Mouse (Mus musculus) lung, embryonic 14.5 days (tissue): ENCODE measurements around the gene Nr4a3. TPM values are rescaled to one million over a fixed set of nuclear protein-coding genes. Genes with fewer than 3 reads are reported as not detected.

Experiments used
- ATAC-seq: fragments of 200-750 bp; cut with Nextera tagmentation; 2 replicates; pipeline ENCODE4 v1.8.0; 2017; ENCODE audit warnings: mild to moderate bottlenecking, moderate TSS enrichment, moderate library complexity; ENCODE audit not compliant: insufficient read depth
- DNase-seq: peaks from one replicate; pipeline ENCODE4 v3.0.0-alpha.2; 2015
- H3K27ac ChIP-seq: fragments of 300-500 bp; sonication (generic); 2 replicates; pipeline ENCODE4 v1.5.1; 2014; ENCODE audit warnings: low read depth, mild to moderate bottlenecking, moderate library complexity
- H3K27me3 ChIP-seq: fragments of 300-500 bp; sonication (generic); 2 replicates; pipeline ENCODE4 v1.6.1; 2014; ENCODE audit warnings: low read length, control low read depth; ENCODE audit not compliant: insufficient read depth
- H3K36me3 ChIP-seq: fragments of 300-500 bp; sonication (generic); 2 replicates; pipeline ENCODE4 v1.6.1; 2014; ENCODE audit warnings: control low read depth; ENCODE audit not compliant: insufficient read depth
- H3K4me1 ChIP-seq: fragments of 300-500 bp; sonication (generic); 2 replicates; pipeline ENCODE4 v1.6.1; 2014; ENCODE audit warnings: antibody characterized with exemption, control low read depth; ENCODE audit not compliant: insufficient read depth
- H3K4me2 ChIP-seq: fragments of 300-500 bp; sonication (generic); 2 replicates; pipeline ENCODE4 v1.6.1; 2014; ENCODE audit warnings: mild to moderate bottlenecking
- H3K4me3 ChIP-seq: fragments of 300-500 bp; sonication (generic); 2 replicates; pipeline ENCODE4 v1.5.1; 2014; ENCODE audit warnings: low read depth, low read length
- H3K9ac ChIP-seq: fragments of 300-500 bp; sonication (generic); 2 replicates; pipeline ENCODE4 v1.6.1; 2014
- H3K9me3 ChIP-seq: fragments of 300-500 bp; sonication (generic); 2 replicates; pipeline ENCODE4 v1.6.1; 2016; ENCODE audit warnings: low read depth, low read length, control low read depth
- CTCF ChIP-seq: IDR thresholded peaks from 2 replicates; pipeline ENCODE4 v1.5.1; 2016; ENCODE audit warnings: antibody characterized with exemption, low read depth
- WGBS: fragments of 180-500 bp; shearing (Covaris S2); extraction: QIAGEN DNeasy Blood & Tissue Kit; methylation state at CpG from one replicate; pipeline ENCODE4 v1.1.7; 2014; 5-methylcytosine and 5-hydroxymethylcytosine counted together
- polyA plus RNA-seq: library from polyadenylated mRNA; unstranded; fragments of >200 nt; fragmentation: Nextera tagmentation; extraction: Ambion mirVana; gene quantifications from 2 replicates; pipeline ENCODE4 v1.2.1, GENCODE M21; 2014

Gene Nr4a3
- polyA plus RNA-seq, 1 experiment from 2014 or later: 0.22 TPM

- Histone ChIP-seq H3K27me3 (no peaks in the 10 kb centered on the region), H3K4me2 (no peak overlapping the region), H3K4me1 (no peaks in the 10 kb centered on the region), H3K36me3 (no peaks in the 10 kb centered on the region), H3K9me3 (no peaks in the 10 kb centered on the region), H3K9ac (no peak overlapping the region), H3K27ac (no peak overlapping the region), H3K4me3 (no peak overlapping the region)
- WGBS: 59% methylated on average over 7 of the region's 7 CpGs
- no peak for DNase-seq
- no peak for ATAC-seq
- TF ChIP-seq CTCF: no peak
Observed at GRCm38 (mm10) chr4:48069111-48069510, 24.2 kb downstream of the Nr4a3 start.

GRCm38 (mm10) chr4:48072006-48072405 is 27.1 kb downstream of the Nr4a3 start:
- WGBS: 55% methylated on average over 3 of the region's 3 CpGs
- no peak for DNase-seq

GRCm38 (mm10) chr4:48073325-48073724 is 28.4 kb downstream of the Nr4a3 start:
- H3K36me3 ChIP-seq: no peaks in the 10 kb centered on the region
- no peak for ATAC-seq
- no peak for DNase-seq
- H3K4me1 ChIP-seq: peaks cover 3% of the 10 kb centered on the region; the same call in 1 of the 2 replicates
- no peak overlapping the region for H3K9ac ChIP-seq
- H3K27ac ChIP-seq: no peak overlapping the region
- no peak overlapping the region for H3K4me3 ChIP-seq
- no peaks in the 10 kb centered on the region for H3K27me3 ChIP-seq
- WGBS: 91% methylated on average over 6 of the region's 6 CpGs
- TF ChIP-seq CTCF: no peak
- H3K4me2 ChIP-seq: no peak overlapping the region
- H3K9me3 ChIP-seq: no peaks in the 10 kb centered on the region

More at GRCm38 (mm10) chr4:48072006-48072405, 27.1 kb downstream of the Nr4a3 start:
- H3K9ac ChIP-seq: no peak overlapping the region
- no peak overlapping the region for H3K4me2 ChIP-seq
- no peak overlapping the region for H3K4me3 ChIP-seq
- TF ChIP-seq CTCF: no peak
- H3K4me1 ChIP-seq: no peaks in the 10 kb centered on the region
- H3K27me3 ChIP-seq: no peaks in the 10 kb centered on the region
- no peaks in the 10 kb centered on the region for H3K36me3 ChIP-seq
- H3K9me3 ChIP-seq: no peaks in the 10 kb centered on the region
- ATAC-seq: no peak
- no peak overlapping the region for H3K27ac ChIP-seq

- Histone ChIP-seq H3K36me3 (no peaks in the 10 kb centered on the region), H3K4me3 (no peak overlapping the region), H3K27me3 (no peaks in the 10 kb centered on the region), H3K9me3 (no peaks in the 10 kb centered on the region), H3K9ac (no peak overlapping the region), H3K4me2 (no peak overlapping the region), H3K27ac (no peak overlapping the region), H3K4me1 (peaks cover 9% of the 10 kb centered on the region; the same call in 1 of the 2 replicates)
- no peak for ATAC-seq
- TF ChIP-seq CTCF: no peak
- DNase-seq: no peak
- WGBS: 80% methylated on average over 5 of the region's 5 CpGs
Observed at GRCm38 (mm10) chr4:48074451-48075240, 29.7 kb downstream of the Nr4a3 start.

- peak; percentile 80; the same call in 1 of the 2 replicates for ATAC-seq
- no peak overlapping the region for H3K27ac ChIP-seq
- no peak for TF ChIP-seq CTCF
- H3K36me3 ChIP-seq: no peaks in the 10 kb centered on the region
- WGBS: 48% methylated on average over 13 of the region's 13 CpGs
- H3K4me3 ChIP-seq: no peak overlapping the region
- no peak overlapping the region for H3K9ac ChIP-seq
- H3K27me3 ChIP-seq: no peaks in the 10 kb centered on the region
- H3K4me1 ChIP-seq: peaks cover 11% of the 10 kb centered on the region; the same call in 1 of the 2 replicates
- DNase-seq: peak; percentile 79
- H3K4me2 ChIP-seq: no peak overlapping the region
- no peaks in the 10 kb centered on the region for H3K9me3 ChIP-seq
Observed at GRCm38 (mm10) chr4:48076693-48077471, 31.9 kb downstream of the Nr4a3 start.

GRCm38 (mm10) chr4:48078213-48078612 is 33.3 kb downstream of the Nr4a3 start:
- Histone ChIP-seq H3K4me2 (peak overlapping the region; percentile 32; the same call in 1 of the 2 replicates), H3K27me3 (no peaks in the 10 kb centered on the region), H3K9me3 (no peaks in the 10 kb centered on the region), H3K4me3 (no peak overlapping the region), H3K4me1 (peaks cover 11% of the 10 kb centered on the region; the same call in 1 of the 2 replicates), H3K9ac (0 out of 2 replicates have a peak overlapping the region, but pooled peaks have one; percentile 2), H3K36me3 (no peaks in the 10 kb centered on the region), H3K27ac (no peak overlapping the region)
- 4% methylated on average over 4 of the region's 4 CpGs for WGBS
- no peak for TF ChIP-seq CTCF
- DNase-seq (peak; percentile 18), ATAC-seq (peak; percentile 39; the same call in 1 of the 2 replicates)
